13 mouse cellular contexts compared by ENCODE assay signal in genomic region chr8:122569996-122570395, GRCm38 (mm10). TPM values are rescaled to one million over a fixed set of nuclear protein-coding genes. Genes with fewer than 3 reads are reported as not detected.
A peak's percentile ranks its signal among the peaks of the same experiment; 100 is the strongest.
DNase-seq lines count a peak whose midpoint lies in the region; ATAC-seq and TF ChIP-seq lines count a peak whose summit lies in the region.
"Had no signal": no experiment of that assay in that cellular context is flagged by ENCODE, and none has a peak within 500 bp of the region (broad histone marks: within the 10 kb centered on the region; RNA-seq: fewer than 3 reads in every experiment).

No protein-coding gene starts in this region.

- no peak overlapping the region; the same call in 1 of the 2 replicates for H3K4me3 ChIP-seq in forebrain, embryonic 12.5 days (replicated peaks)
- H3K4me3 ChIP-seq in forebrain, embryonic 15.5 days, result no peak overlapping the region
- H3K4me3 ChIP-seq in lung, embryonic 15.5 days, result no peak overlapping the region
- peak overlapping the region; percentile 98 for H3K4me3 ChIP-seq in limb, embryonic 10.5 days
- peak overlapping the region; percentile 48 for H3K4me3 ChIP-seq in myocyte
- H3K4me3 ChIP-seq in midbrain, embryonic 11.5 days (ENCODE audit: low read depth, low read length), result no peak overlapping the region
- H3K4me3 ChIP-seq: hindbrain, embryonic 15.5 days had no signal

- H3K4me2 ChIP-seq in forebrain, embryonic 12.5 days, result peak overlapping the region; percentile 81
- no peak overlapping the region for H3K4me2 ChIP-seq in forebrain, embryonic 15.5 days (replicated peaks)
- peak overlapping the region; percentile 88; the same call in 1 of the 2 replicates for H3K4me2 ChIP-seq in lung, embryonic 15.5 days
- no peak overlapping the region for H3K4me2 ChIP-seq in myocyte (ENCODE audit: low read depth)
- no peak overlapping the region for H3K4me2 ChIP-seq in midbrain, embryonic 11.5 days

- no peak overlapping the region for H3K9ac ChIP-seq in forebrain, embryonic 12.5 days
- H3K9ac ChIP-seq in forebrain, embryonic 15.5 days (replicated peaks), result no peak overlapping the region
- H3K9ac ChIP-seq in lung, embryonic 15.5 days, result no peak overlapping the region
- H3K9ac ChIP-seq in midbrain, embryonic 11.5 days (ENCODE audit: low read length), result no peak overlapping the region
- H3K9ac ChIP-seq: hindbrain, embryonic 15.5 days had no signal

- no peak overlapping the region for H3ac ChIP-seq in myocyte (ENCODE audit: control insufficient read depth, insufficient read length)

- no peaks in the 10 kb centered on the region for H3K9me3 ChIP-seq in forebrain, embryonic 12.5 days
- no peaks in the 10 kb centered on the region for H3K9me3 ChIP-seq in forebrain, embryonic 15.5 days
- no peaks in the 10 kb centered on the region for H3K9me3 ChIP-seq in lung, embryonic 15.5 days
- no peaks in the 10 kb centered on the region for H3K9me3 ChIP-seq in limb, embryonic 10.5 days (replicated peaks)
- H3K9me3 ChIP-seq in midbrain, embryonic 11.5 days (ENCODE audit: control insufficient read depth, low read length), result no peaks in the 10 kb centered on the region
- H3K9me3 ChIP-seq: hindbrain, embryonic 15.5 days had no signal

- H3K4me1 ChIP-seq in forebrain, embryonic 12.5 days, result peaks cover 47% of the 10 kb centered on the region
- H3K4me1 ChIP-seq in forebrain, embryonic 15.5 days, result peaks cover 40% of the 10 kb centered on the region
- H3K4me1 ChIP-seq in lung, embryonic 15.5 days, result peaks cover 32% of the 10 kb centered on the region
- peaks cover 57% of the 10 kb centered on the region for H3K4me1 ChIP-seq in limb, embryonic 10.5 days
- H3K4me1 ChIP-seq in midbrain, embryonic 11.5 days (ENCODE audit: control insufficient read depth, insufficient read depth, low read length), result peaks cover 30% of the 10 kb centered on the region

- H3K36me3 ChIP-seq in forebrain, embryonic 12.5 days (replicated peaks), result peaks cover 55% of the 10 kb centered on the region
- peaks cover 12% of the 10 kb centered on the region; the same call in 1 of the 2 replicates for H3K36me3 ChIP-seq in forebrain, embryonic 15.5 days
- H3K36me3 ChIP-seq in lung, embryonic 15.5 days, result peaks cover 41% of the 10 kb centered on the region
- H3K36me3 ChIP-seq in limb, embryonic 10.5 days, result peaks cover 63% of the 10 kb centered on the region
- peaks cover 7% of the 10 kb centered on the region for H3K36me3 ChIP-seq in myocyte (ENCODE audit: control insufficient read depth, insufficient read depth)
- peaks cover 26% of the 10 kb centered on the region for H3K36me3 ChIP-seq in midbrain, embryonic 11.5 days (ENCODE audit: control insufficient read depth, insufficient read depth, low read length)

- H3K27ac ChIP-seq in forebrain, embryonic 12.5 days, result no peak overlapping the region
- H3K27ac ChIP-seq in forebrain, embryonic 15.5 days (replicated peaks), result no peak overlapping the region
- H3K27ac ChIP-seq in lung, embryonic 15.5 days, result no peak overlapping the region
- H3K27ac ChIP-seq in limb, embryonic 10.5 days, result no peak overlapping the region
- no peak overlapping the region for H3K27ac ChIP-seq in midbrain, embryonic 11.5 days (ENCODE audit: low read depth, low read length)
- H3K27ac ChIP-seq: hindbrain, embryonic 15.5 days had no signal

- 95% methylated on average over 16 of the region's 16 CpGs for WGBS in forebrain, embryonic 12.5 days
- 97% methylated on average over 16 of the region's 16 CpGs for WGBS in forebrain, embryonic 15.5 days
- WGBS in lung, embryonic 15.5 days, result 92% methylated on average over 16 of the region's 16 CpGs
- 97% methylated on average over 16 of the region's 16 CpGs for WGBS in limb, embryonic 10.5 days
- 97% methylated on average over 16 of the region's 16 CpGs for WGBS in midbrain, embryonic 11.5 days

- no peaks in the 10 kb centered on the region for H3K27me3 ChIP-seq in forebrain, embryonic 12.5 days
- no peaks in the 10 kb centered on the region for H3K27me3 ChIP-seq in forebrain, embryonic 15.5 days
- H3K27me3 ChIP-seq in lung, embryonic 15.5 days, result no peaks in the 10 kb centered on the region
- H3K27me3 ChIP-seq in limb, embryonic 10.5 days (ENCODE audit: low read depth, poor library complexity, severe bottlenecking), result no peaks in the 10 kb centered on the region
- no peaks in the 10 kb centered on the region for H3K27me3 ChIP-seq in myocyte (ENCODE audit: control insufficient read depth, insufficient read depth, insufficient read length)
- no peaks in the 10 kb centered on the region for H3K27me3 ChIP-seq in midbrain, embryonic 11.5 days (ENCODE audit: control insufficient read depth, insufficient read depth, low read length)
- H3K27me3 ChIP-seq: hindbrain, embryonic 15.5 days had no signal

- no peak for ATAC-seq in forebrain, embryonic 12.5 days (ENCODE audit: low FRiP score)
- ATAC-seq in forebrain, embryonic 15.5 days (replicated peaks), result no peak
- ATAC-seq in lung, embryonic 15.5 days (ENCODE audit: borderline replicate concordance, extremely low read depth, low FRiP score, low TSS enrichment), result no peak
- ATAC-seq in monocyte, adult 5-6 weeks (replicated peaks; ENCODE audit: insufficient number of reproducible peaks, low FRiP score, low TSS enrichment, poor library complexity, severe bottlenecking), result no peak
- ATAC-seq in midbrain, embryonic 11.5 days (ENCODE audit: low FRiP score), result no peak

- DNase-seq in lung, postnatal 36 days, result no peak
- no peak for DNase-seq in limb, embryonic 10.5 days (ENCODE audit: low spot score)
- no peak for DNase-seq in midbrain, embryonic 11.5 days (ENCODE audit: low spot score, missing footprints)
- DNase-seq: cerebellum, postnatal 36 days; kidney, adult 9 months; left cerebral cortex, postnatal 4 days; right cerebral cortex, postnatal 14 days had no signal

- H3K79me2 ChIP-seq in myocyte (ENCODE audit: control insufficient read depth, insufficient read depth), result peaks cover 18% of the 10 kb centered on the region

- TF ChIP-seq POLR2A in myocyte (IDR thresholded peaks at IDR 0.05; ENCODE audit: insufficient read length, low read depth), result no peak

TF ChIP-seq in myocyte, 11 proteins besides CTCF, POLR2A, EP300 and RAD21 (continues in another document):
- TF ChIP-seq SRF (IDR thresholded peaks at IDR 0.05; ENCODE audit: control insufficient read depth, insufficient read length, low read depth) (no peak), CEBPB (IDR thresholded peaks at IDR 0.05; ENCODE audit: insufficient read depth, poor library complexity, severe bottlenecking) (no peak), POLR2AphosphoS2 (IDR thresholded peaks at IDR 0.05; ENCODE audit: insufficient read length, low read depth) (no peak), MYOD1 (IDR thresholded peaks at IDR 0.05; ENCODE audit: control insufficient read depth in 1 of 3, insufficient read length in 2 of 3, low read depth in 2 of 3) (no peak)

RNA-seq across cellular contexts. Expression of gene Cdt1, which starts 2.2 kb away (rescaled TPM):
- 43.7 and 46.0 TPM in 2 replicates for polyA plus RNA-seq in forebrain, embryonic 12.5 days (2016; fragmentation: Nextera tagmentation; extraction: Ambion mirVana)
- 14.6 and 16.3 TPM in 2 replicates for polyA plus RNA-seq in forebrain, embryonic 15.5 days (2015; fragmentation: Nextera tagmentation; extraction: Ambion mirVana)
- polyA plus RNA-seq in lung, embryonic 15.5 days (2015; fragmentation: Nextera tagmentation; extraction: Ambion mirVana), result 42.7 and 44.9 TPM in 2 replicates
- 68.9 and 75.6 TPM in 2 replicates for polyA plus RNA-seq in limb, embryonic 10.5 days (2016; fragmentation: Nextera tagmentation; extraction: Ambion mirVana)
- polyA plus RNA-seq in myocyte (2012; fragmentation: generic; extraction: Trizol), result 19.7 TPM
- 11.1 to 24.4 TPM (median 12.4 TPM) in 3 replicates for total RNA-seq in monocyte, adult 5-6 weeks (2017)
- 25.7 and 35.8 TPM in 2 replicates for polyA plus RNA-seq in midbrain, embryonic 11.5 days (2014; fragmentation: Nextera tagmentation; extraction: Ambion mirVana)

RNA-seq across cellular contexts. Expression of gene Aprt, which starts 6.7 kb away (rescaled TPM):
- 170 and 188 TPM in 2 replicates for polyA plus RNA-seq in forebrain, embryonic 12.5 days (2016; fragmentation: Nextera tagmentation; extraction: Ambion mirVana)
- 187 TPM in 2 replicates for polyA plus RNA-seq in forebrain, embryonic 15.5 days (2015; fragmentation: Nextera tagmentation; extraction: Ambion mirVana)
- polyA plus RNA-seq in lung, embryonic 15.5 days (2015; fragmentation: Nextera tagmentation; extraction: Ambion mirVana), result 314 and 327 TPM in 2 replicates
- polyA plus RNA-seq in limb, embryonic 10.5 days (2016; fragmentation: Nextera tagmentation; extraction: Ambion mirVana), result 285 and 308 TPM in 2 replicates
- polyA plus RNA-seq in myocyte (2012; fragmentation: generic; extraction: Trizol), result 261 TPM
- 30.5 to 53.3 TPM (median 49.7 TPM) in 3 replicates for total RNA-seq in monocyte, adult 5-6 weeks (2017)
- 176 and 195 TPM in 2 replicates for polyA plus RNA-seq in midbrain, embryonic 11.5 days (2014; fragmentation: Nextera tagmentation; extraction: Ambion mirVana)

RNA-seq across cellular contexts. Expression of gene Piezo1, which starts 18.9 kb away (rescaled TPM):
- 4.7 and 4.9 TPM in 2 replicates for polyA plus RNA-seq in forebrain, embryonic 12.5 days (2016; fragmentation: Nextera tagmentation; extraction: Ambion mirVana)
- polyA plus RNA-seq in forebrain, embryonic 15.5 days (2015; fragmentation: Nextera tagmentation; extraction: Ambion mirVana), result 2.1 and 2.6 TPM in 2 replicates
- 18.7 and 23.4 TPM in 2 replicates for polyA plus RNA-seq in lung, embryonic 15.5 days (2015; fragmentation: Nextera tagmentation; extraction: Ambion mirVana)
- polyA plus RNA-seq in limb, embryonic 10.5 days (2016; fragmentation: Nextera tagmentation; extraction: Ambion mirVana), result 10.7 and 11.8 TPM in 2 replicates
- 156 TPM for polyA plus RNA-seq in myocyte (2012; fragmentation: generic; extraction: Trizol)
- total RNA-seq in monocyte, adult 5-6 weeks (2017), result 31.7 to 76.2 TPM (median 45.9 TPM) in 3 replicates
- 2.8 and 4.3 TPM in 2 replicates for polyA plus RNA-seq in midbrain, embryonic 11.5 days (2014; fragmentation: Nextera tagmentation; extraction: Ambion mirVana)

RNA-seq across cellular contexts. Expression of gene Galns, which starts 41.3 kb away (rescaled TPM):
- 4.2 and 5.0 TPM in 2 replicates for polyA plus RNA-seq in forebrain, embryonic 12.5 days (2016; fragmentation: Nextera tagmentation; extraction: Ambion mirVana)
- 4.4 and 4.5 TPM in 2 replicates for polyA plus RNA-seq in forebrain, embryonic 15.5 days (2015; fragmentation: Nextera tagmentation; extraction: Ambion mirVana)
- 12.5 and 13.5 TPM in 2 replicates for polyA plus RNA-seq in lung, embryonic 15.5 days (2015; fragmentation: Nextera tagmentation; extraction: Ambion mirVana)
- polyA plus RNA-seq in limb, embryonic 10.5 days (2016; fragmentation: Nextera tagmentation; extraction: Ambion mirVana), result 4.0 and 5.7 TPM in 2 replicates
- 17.6 TPM for polyA plus RNA-seq in myocyte (2012; fragmentation: generic; extraction: Trizol)
- 9.9 to 15.0 TPM (median 12.4 TPM) in 3 replicates for total RNA-seq in monocyte, adult 5-6 weeks (2017)
- polyA plus RNA-seq in midbrain, embryonic 11.5 days (2014; fragmentation: Nextera tagmentation; extraction: Ambion mirVana), result 6.0 and 6.4 TPM in 2 replicates

RNA-seq across cellular contexts. Expression of gene Trappc2l, which starts 41.4 kb away (rescaled TPM):
- polyA plus RNA-seq in forebrain, embryonic 12.5 days (2016; fragmentation: Nextera tagmentation; extraction: Ambion mirVana), result 42.2 and 44.2 TPM in 2 replicates
- polyA plus RNA-seq in forebrain, embryonic 15.5 days (2015; fragmentation: Nextera tagmentation; extraction: Ambion mirVana), result 80.4 and 87.9 TPM in 2 replicates
- 49.5 and 53.0 TPM in 2 replicates for polyA plus RNA-seq in lung, embryonic 15.5 days (2015; fragmentation: Nextera tagmentation; extraction: Ambion mirVana)
- 49.4 and 51.5 TPM in 2 replicates for polyA plus RNA-seq in limb, embryonic 10.5 days (2016; fragmentation: Nextera tagmentation; extraction: Ambion mirVana)
- polyA plus RNA-seq in myocyte (2012; fragmentation: generic; extraction: Trizol), result 95.7 TPM
- 19.5 to 35.7 TPM (median 20.3 TPM) in 3 replicates for total RNA-seq in monocyte, adult 5-6 weeks (2017)
- 43.0 and 43.7 TPM in 2 replicates for polyA plus RNA-seq in midbrain, embryonic 11.5 days (2014; fragmentation: Nextera tagmentation; extraction: Ambion mirVana)

Comparison
In these comparisons a context has a peak if more than half of its experiments do, and no peak if none do; other contexts are left out.
1. H3K4me2 ChIP-seq: peak in forebrain, embryonic 12.5 days (single experiment) and lung, embryonic 15.5 days (single experiment); none in forebrain, embryonic 15.5 days (single experiment), myocyte (single experiment) and midbrain, embryonic 11.5 days (single experiment).
2. H3K4me3 ChIP-seq: peak in limb, embryonic 10.5 days (single experiment) and myocyte (single experiment); none in forebrain, embryonic 12.5 days (single experiment), forebrain, embryonic 15.5 days (single experiment), lung, embryonic 15.5 days (single experiment) and midbrain, embryonic 11.5 days (single experiment).